Mouse (Mus musculus) embryonic facial prominence, embryonic 13.5 days (tissue): ENCODE measurements around the gene Mfsd11. TPM values are rescaled to one million over a fixed set of nuclear protein-coding genes. Genes with fewer than 3 reads are reported as not detected.

ENCODE experiments used
- ATAC-seq: fragments of 200-750 bp; cut with Nextera tagmentation; 2 replicates; pipeline ENCODE4 v1.8.0; 2017; ENCODE audit warnings: low read depth; ENCODE audit not compliant: insufficient number of reproducible peaks, insufficient read depth, low FRiP score, low TSS enrichment
- H3K27ac ChIP-seq: fragments of 300-500 bp; sonication (generic); 2 replicates; pipeline ENCODE4 v1.5.1; 2015; ENCODE audit warnings: moderate library complexity, mild to moderate bottlenecking, inconsistent platforms
- H3K27me3 ChIP-seq: fragments of 300-500 bp; sonication (generic); 2 replicates; pipeline ENCODE4 v1.6.1; 2015; ENCODE audit warnings: mild to moderate bottlenecking, inconsistent platforms
- H3K36me3 ChIP-seq: fragments of 300-500 bp; sonication (generic); 2 replicates; pipeline ENCODE4 v1.6.1; 2015; ENCODE audit warnings: mild to moderate bottlenecking, inconsistent platforms
- H3K4me1 ChIP-seq: fragments of 300-500 bp; sonication (generic); 2 replicates; pipeline ENCODE4 v1.6.1; 2015; ENCODE audit warnings: inconsistent platforms
- H3K4me2 ChIP-seq: fragments of 300-500 bp; sonication (generic); 2 replicates; pipeline ENCODE4 v1.6.1; 2015; ENCODE audit warnings: moderate library complexity, mild to moderate bottlenecking, inconsistent platforms
- H3K4me3 ChIP-seq: fragments of 300-500 bp; sonication (generic); 2 replicates; pipeline ENCODE4 v1.5.1; 2015; ENCODE audit warnings: mild to moderate bottlenecking, inconsistent platforms
- H3K9ac ChIP-seq: fragments of 300-500 bp; sonication (generic); 2 replicates; pipeline ENCODE4 v1.6.1; 2015; ENCODE audit warnings: mild to moderate bottlenecking, inconsistent platforms
- H3K9me3 ChIP-seq: fragments of 300-500 bp; sonication (generic); 2 replicates; pipeline ENCODE4 v1.6.1; 2016; ENCODE audit warnings: inconsistent platforms
- WGBS: fragments of 180-500 bp; shearing (Covaris S2); methylation state at CpG from one replicate; pipeline ENCODE4 v1.1.7; 2015; ENCODE audit warnings: mixed read lengths; 5-methylcytosine and 5-hydroxymethylcytosine counted together
- polyA plus RNA-seq: library from polyadenylated mRNA; unstranded; fragments of >200 nt; fragmentation: Nextera tagmentation; extraction: Ambion mirVana; gene quantifications from 2 replicates; pipeline ENCODE4 v1.2.1, GENCODE M21; 2015

Mfsd11 gene
- polyA plus RNA-seq = 42.6 and 45.6 TPM in 2 replicates

GRCm38 (mm10) chr11:116852291-116852890, at the start of gene Mfsd11:
Mfsd11 (plus strand) TSS chr11:116852440.
- ATAC-seq = peak; percentile 65
- H3K36me3 ChIP-seq = peaks cover 43% of the 10 kb centered on the region
- WGBS = under 1% methylated on average over 79 of the region's 91 CpGs

GRCm38 (mm10) chr11:116802709-116803108, 49.5 kb upstream of the Mfsd11 start:
- Histone ChIP-seq H3K9ac (no peak overlapping the region), H3K4me2 (no peak overlapping the region), H3K36me3 (no peaks in the 10 kb centered on the region), H3K9me3 (no peaks in the 10 kb centered on the region), H3K4me1 (peaks cover 11% of the 10 kb centered on the region), H3K4me3 (no peak overlapping the region), H3K27ac (no peak overlapping the region), H3K27me3 (no peaks in the 10 kb centered on the region)
- no peak for ATAC-seq
- WGBS = 78% methylated on average over 5 of the region's 5 CpGs

More at GRCm38 (mm10) chr11:116852291-116852890, at the start of gene Mfsd11:
- Histone ChIP-seq H3K27ac (peak within 1 kb of the TSS; percentile 99), H3K27me3 (no peaks in the 10 kb centered on the region), H3K9ac (peak within 1 kb of the TSS; percentile 99), H3K9me3 (no peaks in the 10 kb centered on the region), H3K4me3 (peak within 1 kb of the TSS; percentile 96), H3K4me1 (peaks cover 34% of the 10 kb centered on the region), H3K4me2 (peak within 1 kb of the TSS; percentile 66)

GRCm38 (mm10) chr11:116806136-116807071, 45.8 kb upstream of the Mfsd11 start:
- Histone ChIP-seq H3K9me3 (no peaks in the 10 kb centered on the region), H3K27ac (0 out of 2 replicates have a peak overlapping the region, but pooled peaks have one; percentile 33), H3K4me2 (no peak overlapping the region), H3K36me3 (no peaks in the 10 kb centered on the region), H3K9ac (0 out of 2 replicates have a peak overlapping the region, but pooled peaks have one; percentile 40), H3K4me1 (peaks cover 20% of the 10 kb centered on the region), H3K4me3 (no peak overlapping the region), H3K27me3 (peaks cover 15% of the 10 kb centered on the region; the same call in 1 of the 2 replicates)
- WGBS = 74% methylated on average over 15 of the region's 15 CpGs
- no peak for ATAC-seq

DNA sequence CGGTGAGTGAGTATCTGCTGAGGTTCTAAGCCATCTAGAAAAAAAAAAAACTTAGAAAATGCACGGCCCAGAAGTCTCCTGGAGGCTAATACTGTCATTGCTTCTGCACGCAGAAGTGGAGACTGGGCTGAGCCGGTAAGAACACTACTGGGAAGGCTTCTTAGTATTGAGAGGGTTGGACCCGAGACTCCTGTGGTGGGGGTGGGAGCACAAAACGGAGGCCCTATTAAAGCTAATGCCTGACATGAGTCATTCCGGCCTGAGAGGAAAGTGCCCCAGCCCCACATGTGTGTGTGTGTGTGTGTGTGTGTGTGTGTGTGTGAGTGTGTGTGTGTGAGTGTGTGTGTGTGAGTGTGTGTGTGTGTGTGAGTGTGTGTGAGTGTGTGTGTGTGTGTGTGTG, 45.1 kb upstream of the Mfsd11 start:
- no peak overlapping the region for H3K9ac ChIP-seq
- no peaks in the 10 kb centered on the region for H3K9me3 ChIP-seq
- H3K4me3 ChIP-seq = no peak overlapping the region
- peaks cover 15% of the 10 kb centered on the region; the same call in 1 of the 2 replicates for H3K27me3 ChIP-seq
- H3K27ac ChIP-seq = no peak overlapping the region
- 55% methylated on average over 7 of the region's 7 CpGs for WGBS
- H3K4me1 ChIP-seq = peaks cover 26% of the 10 kb centered on the region
- H3K4me2 ChIP-seq = no peak overlapping the region
- H3K36me3 ChIP-seq = no peaks in the 10 kb centered on the region
- ATAC-seq = no peak

DNA sequence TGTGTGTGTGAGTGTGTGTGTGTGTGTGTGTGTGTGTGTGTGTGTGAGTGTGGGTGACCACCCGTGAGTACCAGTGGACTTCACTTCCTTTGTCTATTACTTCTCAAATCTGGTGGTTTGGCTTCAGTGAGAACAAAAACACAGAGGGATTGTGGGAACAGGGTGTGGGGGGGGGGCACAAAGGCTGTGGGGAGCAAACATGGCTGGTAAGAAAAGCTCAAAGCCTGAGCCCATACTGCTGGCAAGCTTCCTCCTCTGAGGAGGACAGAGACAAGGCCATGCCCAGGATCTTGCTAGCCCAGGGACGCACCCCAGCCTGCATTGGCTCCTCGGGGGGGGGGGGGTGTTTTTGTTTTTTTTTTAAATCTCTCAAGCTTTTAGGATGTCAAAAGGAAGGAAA, 44.7 kb upstream of the Mfsd11 start:
- H3K36me3 ChIP-seq = no peaks in the 10 kb centered on the region
- WGBS = 65% methylated on average over 3 of the region's 3 CpGs
- H3K27me3 ChIP-seq = peaks cover 15% of the 10 kb centered on the region; the same call in 1 of the 2 replicates
- no peak overlapping the region for H3K9ac ChIP-seq
- H3K4me2 ChIP-seq = no peak overlapping the region
- peaks cover 30% of the 10 kb centered on the region for H3K4me1 ChIP-seq
- ATAC-seq = no peak
- H3K4me3 ChIP-seq = no peak overlapping the region
- no peaks in the 10 kb centered on the region for H3K9me3 ChIP-seq
- H3K27ac ChIP-seq = no peak overlapping the region

GRCm38 (mm10) chr11:116807938-116808606, 44.2 kb upstream of the Mfsd11 start:
- Histone ChIP-seq H3K4me3 (no peak overlapping the region), H3K9ac (no peak overlapping the region), H3K36me3 (no peaks in the 10 kb centered on the region), H3K4me1 (peaks cover 35% of the 10 kb centered on the region), H3K4me2 (no peak overlapping the region), H3K27ac (no peak overlapping the region), H3K9me3 (no peaks in the 10 kb centered on the region), H3K27me3 (peaks cover 15% of the 10 kb centered on the region; the same call in 1 of the 2 replicates)
- no peak for ATAC-seq
- 23% methylated on average over 7 of the region's 7 CpGs for WGBS

DNA sequence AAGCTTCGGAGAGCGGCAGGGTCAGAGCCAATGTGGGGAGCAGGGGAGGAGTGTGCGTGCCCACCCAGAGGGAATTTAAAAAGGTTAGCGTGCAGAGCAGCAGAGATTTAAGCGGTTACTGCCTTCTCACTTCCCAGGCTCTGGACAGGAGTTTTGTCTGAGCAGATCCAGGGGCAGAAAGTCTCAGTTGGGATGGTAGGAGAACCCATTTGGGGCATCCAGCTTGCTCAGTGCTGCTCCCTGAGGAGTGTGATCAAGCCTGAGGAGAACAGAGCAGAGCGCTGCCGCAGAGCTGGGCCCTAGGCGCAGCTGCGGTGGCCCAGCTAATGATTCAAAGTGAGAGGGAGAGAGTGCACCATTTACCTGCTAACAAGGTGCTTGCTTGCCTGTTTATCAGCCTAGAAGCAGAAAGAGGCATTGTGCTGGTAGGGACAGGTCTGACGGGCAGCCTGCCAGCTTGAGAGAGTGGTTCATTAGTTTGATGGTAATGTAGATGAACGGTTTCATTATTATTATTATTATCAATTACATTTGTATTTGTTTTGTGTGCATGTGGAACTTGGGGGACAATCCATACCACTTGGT, 43.3 kb upstream of the Mfsd11 start:
- no peaks in the 10 kb centered on the region for H3K36me3 ChIP-seq
- H3K9me3 ChIP-seq = no peaks in the 10 kb centered on the region
- WGBS = 81% methylated on average over 11 of the region's 11 CpGs
- H3K4me1 ChIP-seq = peaks cover 43% of the 10 kb centered on the region
- H3K4me3 ChIP-seq = no peak overlapping the region
- no peak overlapping the region for H3K27ac ChIP-seq
- H3K4me2 ChIP-seq = no peak overlapping the region
- H3K9ac ChIP-seq = no peak overlapping the region
- peaks cover 15% of the 10 kb centered on the region; the same call in 1 of the 2 replicates for H3K27me3 ChIP-seq
- ATAC-seq = no peak

DNA sequence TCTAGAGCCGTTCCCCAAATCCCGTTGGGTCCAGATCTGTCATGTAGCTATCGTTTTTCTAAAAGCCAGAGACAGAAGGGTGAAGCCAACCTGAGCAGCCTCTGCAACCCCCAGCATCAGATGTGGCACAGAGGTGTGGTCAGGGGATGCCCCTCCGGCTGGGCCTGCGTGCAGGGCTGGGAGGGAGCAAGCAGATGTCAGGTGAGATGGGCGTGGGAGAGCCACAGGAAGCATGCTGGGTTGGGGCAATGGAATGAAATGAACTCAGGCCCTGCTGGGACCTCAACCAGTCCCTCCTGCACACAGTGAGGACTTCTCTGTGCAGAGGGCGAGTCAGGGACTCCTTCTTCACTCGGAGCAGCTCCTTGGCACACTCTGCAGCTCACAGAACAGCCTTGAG, 42.7 kb upstream of the Mfsd11 start:
- 77% methylated on average over 8 of the region's 8 CpGs for WGBS
- Histone ChIP-seq H3K9me3 (no peaks in the 10 kb centered on the region), H3K9ac (no peak overlapping the region), H3K4me1 (peaks cover 50% of the 10 kb centered on the region), H3K36me3 (no peaks in the 10 kb centered on the region), H3K27me3 (peaks cover 15% of the 10 kb centered on the region; the same call in 1 of the 2 replicates), H3K4me3 (no peak overlapping the region), H3K4me2 (no peak overlapping the region), H3K27ac (no peak overlapping the region)
- ATAC-seq = no peak

DNA sequence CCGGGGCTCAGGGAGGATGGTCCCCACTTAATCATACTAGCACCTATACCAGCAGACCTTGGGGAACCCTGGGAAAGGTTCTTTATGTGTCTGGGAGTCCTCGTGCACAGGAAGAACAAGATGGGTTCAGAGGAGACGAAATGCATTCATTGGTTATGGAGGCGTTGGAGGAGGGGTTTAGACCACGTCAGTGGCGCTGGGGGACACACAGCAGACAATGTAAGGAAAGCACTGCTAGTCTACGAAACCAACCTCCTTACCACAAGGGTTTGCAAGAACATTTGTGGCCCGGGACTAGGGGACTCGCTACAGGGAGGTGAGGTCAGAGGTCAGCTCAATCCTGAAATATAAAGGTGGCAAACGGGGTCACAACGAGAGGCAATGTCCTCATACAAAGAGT, 41.7 kb upstream of the Mfsd11 start:
- WGBS = 66% methylated on average over 11 of the region's 11 CpGs
- Histone ChIP-seq H3K27me3 (peaks cover 15% of the 10 kb centered on the region; the same call in 1 of the 2 replicates), H3K27ac (peak overlapping the region; percentile 66; the same call in 1 of the 2 replicates), H3K36me3 (no peaks in the 10 kb centered on the region), H3K4me1 (peaks cover 60% of the 10 kb centered on the region), H3K4me3 (no peak overlapping the region), H3K9ac (no peak overlapping the region), H3K9me3 (no peaks in the 10 kb centered on the region), H3K4me2 (no peak overlapping the region)
- ATAC-seq = no peak

DNA sequence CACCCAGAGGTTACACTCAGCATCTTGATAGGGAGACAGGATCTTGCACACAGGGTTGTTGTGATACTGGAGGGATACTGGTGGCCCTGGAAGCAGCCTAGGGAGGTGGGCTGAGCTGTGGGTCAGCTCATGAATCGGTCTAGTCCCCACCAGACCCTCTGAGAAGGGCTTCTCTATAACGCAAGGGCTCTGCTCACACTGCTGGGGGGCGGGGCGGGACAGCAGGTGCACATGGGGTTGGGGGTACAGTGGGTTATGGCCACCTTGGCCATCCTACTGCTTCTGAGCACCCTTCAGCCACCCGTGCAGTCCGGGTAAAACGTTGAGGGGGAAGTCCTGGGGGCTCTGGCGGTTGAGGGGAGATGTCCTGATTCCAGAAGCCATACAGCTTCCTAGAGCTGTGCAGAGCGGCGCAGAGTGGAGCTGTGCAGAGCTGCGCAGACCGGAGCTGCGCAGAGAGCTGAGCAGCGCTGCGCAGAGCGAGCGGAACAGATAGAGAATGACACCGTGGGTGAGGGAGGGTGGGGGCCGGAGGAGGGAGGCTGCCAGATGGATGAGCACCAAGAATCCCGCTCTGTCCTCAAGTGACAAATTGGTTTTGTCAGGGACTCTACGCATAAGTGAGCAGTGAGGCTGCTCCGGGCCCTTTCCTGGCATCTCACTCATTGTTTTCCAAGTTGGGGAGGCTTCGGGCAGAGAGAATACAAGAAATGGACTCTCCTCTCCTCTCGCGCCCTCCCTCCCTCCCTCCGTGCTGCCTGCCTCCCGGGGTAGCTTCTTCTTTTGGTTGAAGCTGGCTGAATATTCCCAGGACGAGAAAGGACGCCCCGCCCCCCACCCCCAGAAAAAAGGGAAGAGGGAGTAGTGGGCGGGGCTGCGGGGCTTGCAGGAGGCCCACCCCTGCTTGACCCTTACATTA, 41.0 kb upstream of the Mfsd11 start:
- Histone ChIP-seq H3K36me3 (no peaks in the 10 kb centered on the region), H3K4me3 (peak overlapping the region; percentile 38), H3K4me2 (peak overlapping the region; percentile 68), H3K27ac (peak overlapping the region; percentile 66), H3K4me1 (peaks cover 64% of the 10 kb centered on the region), H3K27me3 (peaks cover 15% of the 10 kb centered on the region; the same call in 1 of the 2 replicates), H3K9me3 (no peaks in the 10 kb centered on the region), H3K9ac (peak overlapping the region; percentile 61)
- peak; percentile 69 for ATAC-seq
- WGBS = 6% methylated on average over 32 of the region's 32 CpGs
